Mouse (Mus musculus) hindbrain, embryonic 10.5 days (tissue): ENCODE results near the gene H2al1g. TPM values are rescaled to one million over a fixed set of nuclear protein-coding genes. Genes with fewer than 3 reads are reported as not detected.
"Not testable (repeated sequence)": the region's sequence is repeated elsewhere in the genome, so short reads cannot be mapped to it uniquely, and the experiment has no call there.

ENCODE experiments used
- DNase-seq: peaks from one replicate; pipeline ENCODE4 v3.0.0-alpha.2; 2017; ENCODE audit warnings: low spot score
- H3K27ac ChIP-seq: fragments of 300-500 bp; sonication (generic); 2 replicates; pipeline ENCODE4 v1.5.1; 2016; ENCODE audit warnings: mild to moderate bottlenecking, moderate library complexity
- H3K27me3 ChIP-seq: fragments of 300-500 bp; sonication (generic); 2 replicates; pipeline ENCODE4 v1.6.1; 2016; ENCODE audit warnings: mild to moderate bottlenecking; ENCODE audit not compliant: poor library complexity, insufficient read depth, severe bottlenecking
- H3K36me3 ChIP-seq: fragments of 300-500 bp; sonication (generic); 2 replicates; pipeline ENCODE4 v1.6.1; 2016; ENCODE audit warnings: mild to moderate bottlenecking, moderate library complexity
- H3K4me1 ChIP-seq: fragments of 300-500 bp; sonication (generic); replicated peaks from 2 replicates; pipeline ENCODE4 v1.6.1; 2016; ENCODE audit warnings: mild to moderate bottlenecking
- H3K4me3 ChIP-seq: fragments of 300-500 bp; sonication (generic); 2 replicates; pipeline ENCODE4 v1.5.1; 2016; ENCODE audit warnings: mild to moderate bottlenecking, moderate library complexity
- H3K9me3 ChIP-seq: fragments of 300-500 bp; sonication (generic); 2 replicates; pipeline ENCODE4 v1.6.1; 2016; ENCODE audit warnings: mild to moderate bottlenecking, moderate library complexity
- WGBS: fragments of 180-500 bp; shearing (Covaris S2); methylation state at CpG from one replicate; pipeline ENCODE4 v1.1.7; 2016; 5-methylcytosine and 5-hydroxymethylcytosine counted together
- polyA plus RNA-seq: library from polyadenylated mRNA; unstranded; fragments of >200 nt; fragmentation: Nextera tagmentation; extraction: Ambion mirVana; gene quantifications from 2 replicates; pipeline ENCODE4 v1.2.1, GENCODE M21; 2016

Gene H2al1g
- polyA plus RNA-seq, result not detected in 2 replicates

- not testable (repeated sequence) for H3K36me3 ChIP-seq, H3K4me1 ChIP-seq, H3K4me3 ChIP-seq, DNase-seq, H3K27ac ChIP-seq, H3K27me3 ChIP-seq, H3K9me3 ChIP-seq
- no CpG with 5 or more reads among the region's 3 CpGs for WGBS
Measured at GRCm38 (mm10) chrX:11317956-11318355, at the start of gene H2al1g. H2al1g (plus strand) TSS chrX:11318256.

- no peak overlapping the region for H3K27ac ChIP-seq
- no peaks in the 10 kb centered on the region for H3K4me1 ChIP-seq
- DNase-seq, result no peak
- no peak overlapping the region for H3K4me3 ChIP-seq
- no peaks in the 10 kb centered on the region for H3K36me3 ChIP-seq
- WGBS, result 87% methylated on average over 3 of the region's 3 CpGs
- no peaks in the 10 kb centered on the region for H3K9me3 ChIP-seq
- H3K27me3 ChIP-seq, result peaks cover 57% of the 10 kb centered on the region
Measured at GRCm38 (mm10) chrX:11269074-11269473, 49.0 kb upstream of the H2al1g start.

- Histone ChIP-seq H3K9me3 (no peaks in the 10 kb centered on the region), H3K27me3 (peaks cover 45% of the 10 kb centered on the region), H3K4me1 (no peaks in the 10 kb centered on the region), H3K27ac (no peak overlapping the region), H3K4me3 (no peak overlapping the region), H3K36me3 (no peaks in the 10 kb centered on the region)
- DNase-seq, result no peak
- 87% methylated on average over 3 of the region's 3 CpGs for WGBS
Measured at GRCm38 (mm10) chrX:11273190-11273589, 44.9 kb upstream of the H2al1g start.

- no peaks in the 10 kb centered on the region for H3K9me3 ChIP-seq
- H3K27ac ChIP-seq, result no peak overlapping the region
- no peaks in the 10 kb centered on the region for H3K4me1 ChIP-seq
- WGBS, result 86% methylated on average over 6 of the region's 6 CpGs
- no peak for DNase-seq
- H3K36me3 ChIP-seq, result no peaks in the 10 kb centered on the region
- H3K27me3 ChIP-seq, result peaks cover 37% of the 10 kb centered on the region
- H3K4me3 ChIP-seq, result no peak overlapping the region
Measured at GRCm38 (mm10) chrX:11277083-11277482, 41.0 kb upstream of the H2al1g start.

- H3K27ac ChIP-seq, result no peak overlapping the region
- H3K36me3 ChIP-seq, result no peaks in the 10 kb centered on the region
- peaks cover 4% of the 10 kb centered on the region; the same call in 1 of the 2 replicates for H3K9me3 ChIP-seq
- H3K4me1 ChIP-seq, result no peaks in the 10 kb centered on the region
- H3K4me3 ChIP-seq, result no peak overlapping the region
- no peak for DNase-seq
- peaks cover 26% of the 10 kb centered on the region for H3K27me3 ChIP-seq
- whole genome bisulfite sequencing, result 80% methylated on average over 2 of the region's 2 CpGs
Measured at GRCm38 (mm10) chrX:11280741-11281140, 37.3 kb upstream of the H2al1g start.

GRCm38 (mm10) chrX:11288306-11288882 is 29.7 kb upstream of the H2al1g start:
- Histone ChIP-seq H3K4me1 (no peaks in the 10 kb centered on the region), H3K9me3 (no peaks in the 10 kb centered on the region), H3K36me3 (no peaks in the 10 kb centered on the region), H3K27ac (no peak overlapping the region), H3K4me3 (no peak overlapping the region), H3K27me3 (peaks cover 45% of the 10 kb centered on the region)
- WGBS, result 86% methylated on average over 14 of the region's 14 CpGs
- no peak for DNase-seq

GRCm38 (mm10) chrX:11289244-11289643 is 28.8 kb upstream of the H2al1g start:
- peaks cover 45% of the 10 kb centered on the region for H3K27me3 ChIP-seq
- no peaks in the 10 kb centered on the region for H3K4me1 ChIP-seq
- DNase-seq, result no peak
- H3K4me3 ChIP-seq, result no peak overlapping the region
- WGBS, result 63% methylated on average over 4 of the region's 4 CpGs
- no peaks in the 10 kb centered on the region for H3K9me3 ChIP-seq
- no peak overlapping the region for H3K27ac ChIP-seq
- no peaks in the 10 kb centered on the region for H3K36me3 ChIP-seq

- H3K9me3 ChIP-seq, H3K4me1 ChIP-seq, H3K27me3 ChIP-seq, DNase-seq, H3K27ac ChIP-seq, H3K4me3 ChIP-seq, H3K36me3 ChIP-seq: not testable (repeated sequence)
- WGBS, result no CpG with 5 or more reads among the region's 3 CpGs
Measured at GRCm38 (mm10) chrX:11298957-11299356, 19.1 kb upstream of the H2al1g start, which contains the start of gene H2al1a. H2al1a (plus strand) TSS chrX:11299257.

GRCm38 (mm10) chrX:11302132-11302531 is 15.9 kb upstream of the H2al1g start, which contains the start of gene H2al1b:
H2al1b (plus strand) TSS chrX:11302432.
- H3K27ac ChIP-seq, result not testable (repeated sequence)

GRCm38 (mm10) chrX:11305355-11305754 is 12.7 kb upstream of the H2al1g start, which contains the start of gene H2al1c:
H2al1c (plus strand) TSS chrX:11305655.
- WGBS, result 87% methylated on average over 2 of the region's 6 CpGs
- H3K27me3 ChIP-seq, H3K9me3 ChIP-seq, DNase-seq, H3K27ac ChIP-seq, H3K36me3 ChIP-seq, H3K4me3 ChIP-seq, H3K4me1 ChIP-seq: not testable (repeated sequence)

More at GRCm38 (mm10) chrX:11302132-11302531, 15.9 kb upstream of the H2al1g start, which contains the start of gene H2al1b:
- DNase-seq, H3K4me1 ChIP-seq, H3K36me3 ChIP-seq, H3K27me3 ChIP-seq, H3K9me3 ChIP-seq, H3K4me3 ChIP-seq: not testable (repeated sequence)
- WGBS, result 87% methylated on average over 1 of the region's 3 CpGs

GRCm38 (mm10) chrX:11308524-11308923 is 9.5 kb upstream of the H2al1g start, which contains the start of gene H2al1d:
H2al1d (plus strand) TSS chrX:11308824.
- WGBS, result no CpG with 5 or more reads among the region's 6 CpGs
- H3K4me3 ChIP-seq, H3K36me3 ChIP-seq, DNase-seq, H3K4me1 ChIP-seq, H3K9me3 ChIP-seq, H3K27ac ChIP-seq, H3K27me3 ChIP-seq: not testable (repeated sequence)

- not testable (repeated sequence) for DNase-seq, H3K36me3 ChIP-seq, H3K27me3 ChIP-seq, H3K4me1 ChIP-seq, H3K4me3 ChIP-seq, H3K9me3 ChIP-seq, H3K27ac ChIP-seq
- no CpG with 5 or more reads among the region's 3 CpGs for WGBS
Measured at GRCm38 (mm10) chrX:11311634-11312033, 6.4 kb upstream of the H2al1g start, which contains the start of gene H2al1e. H2al1e (plus strand) TSS chrX:11311934.

- H3K4me1 ChIP-seq, H3K4me3 ChIP-seq, H3K9me3 ChIP-seq, H3K36me3 ChIP-seq, H3K27me3 ChIP-seq, DNase-seq, H3K27ac ChIP-seq: not testable (repeated sequence)
- no CpG with 5 or more reads among the region's 6 CpGs for WGBS
Measured at GRCm38 (mm10) chrX:11314858-11315257, 3.2 kb upstream of the H2al1g start, which contains the start of gene H2al1f. H2al1f (plus strand) TSS chrX:11315158.
